Mouse (Mus musculus) ES-E14 (cell line): Measurements from ENCODE around the gene Tnpo1. TPM values are rescaled to one million over a fixed set of nuclear protein-coding genes. Genes with fewer than 3 reads are reported as not detected.

Experiments used
- DNase-seq: peaks from one replicate; pipeline ENCODE4 v3.0.0-alpha.2; 2013; ENCODE audit warnings: low read depth, low spot score
- H3K27ac ChIP-seq: 2 replicates; pipeline ENCODE4 v1.5.1; 2012; ENCODE audit warnings: low read depth, mild to moderate bottlenecking, low read length, moderate library complexity, mixed read lengths; ENCODE audit not compliant: poor library complexity, insufficient read depth, severe bottlenecking
- H3K36me3 ChIP-seq: 2 replicates; pipeline ENCODE4 v1.6.1; 2012; ENCODE audit warnings: mild to moderate bottlenecking, low read length, moderate library complexity, mixed read lengths; ENCODE audit not compliant: control insufficient read depth, poor library complexity, insufficient read depth, severe bottlenecking
- H3K4me1 ChIP-seq, 2 experiments: fragments of 150-350 bp in 1 of 2; sonication (generic) in 1 of 2; 2 replicates each; pipeline ENCODE4 v1.6.1; 2012; ENCODE audit warnings: low read length in 2 of 2, mild to moderate bottlenecking in 1 of 2, mixed read lengths in 1 of 2; ENCODE audit not compliant: control insufficient read depth in 2 of 2, insufficient read depth in 2 of 2, poor library complexity in 1 of 2
- H3K4me3 ChIP-seq, 2 experiments: fragments of 150-350 bp in 1 of 2; sonication (generic) in 1 of 2; 2 replicates each; pipeline ENCODE4 v1.5.1; 2012; ENCODE audit warnings: low read length in 2 of 2, low read depth in 1 of 2, mild to moderate bottlenecking in 1 of 2, mixed read lengths in 1 of 2; ENCODE audit not compliant: insufficient read depth in 1 of 2, poor library complexity in 1 of 2, severe bottlenecking in 1 of 2
- H3K9ac ChIP-seq: 2 replicates; pipeline ENCODE4 v1.6.1; 2012; ENCODE audit warnings: low read depth, mild to moderate bottlenecking, low read length, mixed read lengths; ENCODE audit not compliant: poor library complexity, insufficient read depth, severe bottlenecking
- H3K9me3 ChIP-seq: fragments of 150-350 bp; sonication (generic); 2 replicates; pipeline ENCODE4 v1.6.1; 2012; ENCODE audit warnings: low read depth, mild to moderate bottlenecking, low read length; ENCODE audit not compliant: control insufficient read depth, insufficient read depth
- CHD2 ChIP-seq: IDR thresholded peaks from 2 replicates; pipeline ENCODE4 v1.6.1; 2014; ENCODE audit warnings: mild to moderate bottlenecking, low read depth, low read length, inconsistent platforms
- HCFC1 ChIP-seq: IDR thresholded peaks from 2 replicates; pipeline ENCODE4 v1.6.1; 2012; ENCODE audit warnings: low read length, inconsistent platforms, borderline replicate concordance; ENCODE audit not compliant: insufficient read depth
- MAFK ChIP-seq: IDR thresholded peaks from 2 replicates; pipeline ENCODE4 v1.6.1; 2014; ENCODE audit warnings: mild to moderate bottlenecking, low read depth, low read length, inconsistent platforms; ENCODE audit not compliant: insufficient read depth
- ZC3H11A ChIP-seq: IDR thresholded peaks from 2 replicates; pipeline ENCODE4 v1.6.1; 2012; ENCODE audit warnings: low read depth, mild to moderate bottlenecking, inconsistent platforms, low read length, borderline replicate concordance
- ZNF384 ChIP-seq: IDR thresholded peaks from 2 replicates; pipeline ENCODE4 v1.6.1; 2012; ENCODE audit warnings: low read depth, low read length, inconsistent platforms
- in situ Hi-C, 2 experiments: fragments of 600-800 bp; cut with MboI; formaldehyde crosslinking; loops; one replicate each; pipeline ENCODE4 v1.15.1; 2025; ENCODE audit warnings: low sequenced_read_pairs in 2 of 2, inconsistent platforms in 1 of 2; ENCODE audit not compliant: unreplicated experiment in 2 of 2
- total RNA-seq: library from RNA; depleted of rRNA; stranded (reverse); fragments of 300-350 nt; gene quantifications from 2 replicates; pipeline ENCODE4 v1.2.3, GENCODE M21; 2012

Gene Tnpo1
- total RNA-seq, 1 experiment, result 148 TPM

- Histone ChIP-seq H3K4me1 (peaks cover 0 to 2% of the 10 kb centered on the region in 2 experiments; a peak in 1 of 4 replicates), H3K4me3 (no peak overlapping the region), H3K36me3 (peaks cover 24% of the 10 kb centered on the region), H3K9ac (no peak overlapping the region), H3K27ac (no peak overlapping the region), H3K9me3 (no peaks in the 10 kb centered on the region)
- DNase-seq, result no peak
- in situ Hi-C loops, result no loop called here
- TF ChIP-seq ZC3H11A (no peak), HCFC1 (no peak), MAFK (no peak), CHD2 (no peak), ZNF384 (no peak)
Measured at GRCm38 (mm10) chr13:98883774-98884173, 42.4 kb downstream of the Tnpo1 start.

- TF ChIP-seq ZNF384 (no peak), ZC3H11A (no peak), MAFK (no peak), HCFC1 (no peak)
- no peaks in the 10 kb centered on the region for H3K9me3 ChIP-seq
- H3K4me1 ChIP-seq, result peaks cover 0 to 2% of the 10 kb centered on the region in 2 experiments; a peak in 1 of 4 replicates
- DNase-seq, result no peak
- H3K27ac ChIP-seq, result no peak overlapping the region; the same call in 1 of the 2 replicates
- in situ Hi-C loops, result no loop called here
- H3K36me3 ChIP-seq, result peaks cover 27% of the 10 kb centered on the region
- H3K4me3 ChIP-seq, result no peak overlapping the region
- no peak overlapping the region for H3K9ac ChIP-seq
Measured at GRCm38 (mm10) chr13:98881991-98882390, 44.2 kb downstream of the Tnpo1 start.

GRCm38 (mm10) chr13:98880336-98880735, 45.8 kb downstream of the Tnpo1 start:
- Histone ChIP-seq H3K4me3 (no peak overlapping the region), H3K36me3 (peaks cover 23% of the 10 kb centered on the region), H3K9me3 (no peaks in the 10 kb centered on the region), H3K9ac (no peak overlapping the region), H3K4me1 (peaks cover 0 to 2% of the 10 kb centered on the region in 2 experiments; a peak in 1 of 4 replicates), H3K27ac (no peak overlapping the region)
- in situ Hi-C loops, result no loop called here
- DNase-seq, result no peak
- no peak for TF ChIP-seq ZC3H11A

- H3K36me3 ChIP-seq, result peaks cover 23% of the 10 kb centered on the region
- no peak overlapping the region for H3K27ac ChIP-seq
- in situ Hi-C loops, result no loop called here
- H3K9ac ChIP-seq, result no peak overlapping the region
- no peak overlapping the region for H3K4me3 ChIP-seq
- no peak for TF ChIP-seq CHD2
- peaks cover 0 to 2% of the 10 kb centered on the region in 2 experiments; a peak in 1 of 4 replicates for H3K4me1 ChIP-seq
- DNase-seq, result no peak
- no peaks in the 10 kb centered on the region for H3K9me3 ChIP-seq
Measured at GRCm38 (mm10) chr13:98879422-98879821, 46.8 kb downstream of the Tnpo1 start.

- TF ChIP-seq MAFK, result no peak
- TF ChIP-seq ZNF384, result no peak
- no peak for TF ChIP-seq CHD2
- no peak for TF ChIP-seq ZC3H11A
- TF ChIP-seq HCFC1, result no peak
- peaks cover 21% of the 10 kb centered on the region for H3K36me3 ChIP-seq
- H3K9me3 ChIP-seq, result no peaks in the 10 kb centered on the region
- H3K9ac ChIP-seq, result no peak overlapping the region
- H3K27ac ChIP-seq, result no peak overlapping the region
- H3K4me3 ChIP-seq, result no peak overlapping the region
- peaks cover 0 to 2% of the 10 kb centered on the region in 2 experiments; a peak in 1 of 4 replicates for H3K4me1 ChIP-seq
- in situ Hi-C loops, result no loop called here
- no peak for DNase-seq
Measured at GRCm38 (mm10) chr13:98877165-98877564, 49.0 kb downstream of the Tnpo1 start.
